Mouse (Mus musculus) myocyte (in vitro differentiated cells): ENCODE measurements around the gene Procr.

Experiments used
- E2F4 ChIP-seq: IDR thresholded peaks from one replicate; pipeline ENCODE4 v1.6.1; 2011; ENCODE audit warnings: mild to moderate bottlenecking, control low read depth, moderate library complexity; ENCODE audit not compliant: insufficient read depth
- MAX ChIP-seq: IDR thresholded peaks from one replicate; pipeline ENCODE4 v1.6.1; 2011; ENCODE audit warnings: low read depth, mild to moderate bottlenecking, control low read depth
- MYOG ChIP-seq, 3 experiments: IDR thresholded peaks; one replicate each; pipeline ENCODE4 v1.6.1; 2011; ENCODE audit warnings: control low read depth in 2 of 3, low read depth in 2 of 3, mild to moderate bottlenecking in 2 of 3; ENCODE audit not compliant: insufficient read length in 2 of 3, control insufficient read depth in 1 of 3, insufficient read depth in 1 of 3
- POLR2A ChIP-seq: IDR thresholded peaks from one replicate; pipeline ENCODE4 v1.6.1; 2011; ENCODE audit warnings: low read depth, mild to moderate bottlenecking, control low read depth, moderate library complexity; ENCODE audit not compliant: insufficient read length
- REST ChIP-seq: IDR thresholded peaks from one replicate; pipeline ENCODE4 v1.6.1; 2011; ENCODE audit warnings: mild to moderate bottlenecking, control low read depth, moderate library complexity; ENCODE audit not compliant: insufficient read depth, insufficient read length
- TCF3 ChIP-seq: IDR thresholded peaks from one replicate; pipeline ENCODE4 v1.6.1; 2011; ENCODE audit warnings: low read depth, control low read depth; ENCODE audit not compliant: insufficient read length

- TF ChIP-seq MAX (no peak), TCF3 (no peak), POLR2A (no peak), E2F4 (no peak), MYOG (IDR thresholded peaks at IDR 0.05; ENCODE audit: control insufficient read depth in 1 of 3, insufficient read depth in 1 of 3, insufficient read length in 2 of 3, low read depth in 2 of 3) (no peak), REST (no peak)
Measured at GRCm38 (mm10) chr2:155735080-155735479, 15.8 kb upstream of the Procr start.
